Mouse (Mus musculus): Measurements from ENCODE around the gene Siglecf. TPM values are rescaled to one million over a fixed set of nuclear protein-coding genes. Genes with fewer than 3 reads are reported as not detected.

The Siglecf gene
- polyA plus RNA-seq, 1 experiment from 2014 or later: 0.52 TPM

Other genes starting within 250 kb of the Siglecf start
- not detected in 3 replicates for gene Zfp936, start 237.1 kb upstream of the Siglecf start, polyA plus RNA-seq (2018)
- gene Zfp715, start 38.0 kb upstream of the Siglecf start, polyA plus RNA-seq (2018): 14.7 to 18.7 TPM (median 16.7 TPM) in 3 replicates
- gene Siglecg, start 56.9 kb downstream of the Siglecf start, polyA plus RNA-seq (2018): 0.11 TPM in 1 of 3 replicates, not detected in the others
- gene Lim2, start 76.3 kb downstream of the Siglecf start, polyA plus RNA-seq (2018): not detected in 3 replicates
- 0.26 TPM in 1 of 3 replicates, not detected in the others for gene Nkg7, start 85.7 kb downstream of the Siglecf start, polyA plus RNA-seq (2018)
- not detected in 3 replicates for gene Cldnd2, start 89.4 kb downstream of the Siglecf start, polyA plus RNA-seq (2018)
- 113 to 175 TPM (median 166 TPM) in 3 replicates for gene Etfb, start 92.7 kb downstream of the Siglecf start, polyA plus RNA-seq (2018)
- gene Gm45233, start 92.8 kb downstream of the Siglecf start, polyA plus RNA-seq (2018): not detected in 3 replicates
- gene Vsig10l, start 111.8 kb downstream of the Siglecf start, polyA plus RNA-seq (2018): 3.1 to 3.5 TPM (median 3.2 TPM) in 3 replicates
- gene Iglon5, start 138.7 kb downstream of the Siglecf start, polyA plus RNA-seq (2018): not detected in 3 replicates
- not detected in 3 replicates for gene 4931406B18Rik, start 154.6 kb downstream of the Siglecf start, polyA plus RNA-seq (2018)
- 13.2 to 32.1 TPM (median 13.4 TPM) in 3 replicates for gene Cd33, start 193.1 kb downstream of the Siglecf start, polyA plus RNA-seq (2018)
- gene Zfp658, start 210.9 kb downstream of the Siglecf start, polyA plus RNA-seq (2018): 1.5 to 2.7 TPM (median 2.5 TPM) in 3 replicates
- 1.9 to 2.7 TPM (median 2.5 TPM) in 3 replicates for gene Zfp719, start 228.3 kb downstream of the Siglecf start, polyA plus RNA-seq (2018)

Data from macrophage (primary cell).